Comparison of ENCODE assay signal across 8 mouse cellular contexts in genomic region chr13:9834146-9834679, GRCm38 (mm10).
DNase-seq lines count a peak whose midpoint lies in the region; ATAC-seq and TF ChIP-seq lines count a peak whose summit lies in the region.
"Not testable (repeated sequence)": the region's sequence is repeated elsewhere in the genome, so short reads cannot be mapped to it uniquely, and the experiment has no call there.

No protein-coding gene starts in this region.

- DNase-seq in 416B (ENCODE audit: low read depth) (peak; percentile 55), liver (peak; percentile 58)
- peak; percentile 82 for DNase-seq in brain, adult 2 months (ENCODE audit: low read depth, low spot score)
- DNase-seq in heart, postnatal 0 days (ENCODE audit: low spot score); midbrain, postnatal 0 days (ENCODE audit: low spot score): not testable (repeated sequence)
- peak; percentile 12 for DNase-seq in kidney, postnatal 0 days (ENCODE audit: low spot score)

- WGBS in embryonic facial prominence, embryonic 15.5 days, result 71% methylated on average over 33 of the region's 33 CpGs
- WGBS in heart, postnatal 0 days, result 68% methylated on average over 33 of the region's 33 CpGs
- WGBS in kidney, postnatal 0 days, result 73% methylated on average over 33 of the region's 33 CpGs
- 76% methylated on average over 32 of the region's 33 CpGs for WGBS in midbrain, postnatal 0 days
- 68% methylated on average over 33 of the region's 33 CpGs for WGBS in stomach, embryonic 15.5 days

- not testable (repeated sequence) for H3K9me3 ChIP-seq in embryonic facial prominence, embryonic 15.5 days (replicated peaks); heart, postnatal 0 days (replicated peaks; ENCODE audit: control insufficient read depth, low read length); kidney, postnatal 0 days (replicated peaks; ENCODE audit: low read length); midbrain, postnatal 0 days (ENCODE audit: low read length); stomach, embryonic 15.5 days

- not testable (repeated sequence) for H3K4me2 ChIP-seq in embryonic facial prominence, embryonic 15.5 days (replicated peaks); heart, postnatal 0 days (ENCODE audit: low read depth, low read length); kidney, postnatal 0 days (ENCODE audit: low read length); midbrain, postnatal 0 days (ENCODE audit: low read depth, low read length, poor library complexity, severe bottlenecking); stomach, embryonic 15.5 days

- H3K9ac ChIP-seq in embryonic facial prominence, embryonic 15.5 days; heart, postnatal 0 days (replicated peaks; ENCODE audit: low read depth, low read length); kidney, postnatal 0 days (ENCODE audit: low read depth, low read length); midbrain, postnatal 0 days (replicated peaks; ENCODE audit: low read length, poor library complexity, severe bottlenecking); stomach, embryonic 15.5 days: not testable (repeated sequence)

- not testable (repeated sequence) for H3K4me1 ChIP-seq in embryonic facial prominence, embryonic 15.5 days; heart, postnatal 0 days (ENCODE audit: control insufficient read depth, insufficient read depth); kidney, postnatal 0 days (replicated peaks; ENCODE audit: insufficient read depth, low read length); midbrain, postnatal 0 days (ENCODE audit: insufficient read depth, low read length); stomach, embryonic 15.5 days

- not testable (repeated sequence) for H3K27ac ChIP-seq in embryonic facial prominence, embryonic 15.5 days (replicated peaks); heart, postnatal 0 days (ENCODE audit: low read depth); kidney, postnatal 0 days; midbrain, postnatal 0 days (ENCODE audit: low read depth, low read length); stomach, embryonic 15.5 days

- not testable (repeated sequence) for TF ChIP-seq EP300 in heart, postnatal 0 days (IDR thresholded peaks at IDR 0.05; ENCODE audit: low read depth)

- not testable (repeated sequence) for TF ChIP-seq CTCF in heart, postnatal 0 days (IDR thresholded peaks at IDR 0.05; ENCODE audit: low read depth); kidney, postnatal 0 days (IDR thresholded peaks at IDR 0.05; ENCODE audit: low read depth); midbrain, postnatal 0 days (IDR thresholded peaks at IDR 0.05)

- not testable (repeated sequence) for H3K27me3 ChIP-seq in embryonic facial prominence, embryonic 15.5 days; heart, postnatal 0 days (ENCODE audit: control insufficient read depth, insufficient read depth, low read length); kidney, postnatal 0 days (ENCODE audit: insufficient read depth, low read length); midbrain, postnatal 0 days (ENCODE audit: insufficient read depth, low read length); stomach, embryonic 15.5 days (replicated peaks)

- not testable (repeated sequence) for H3K4me3 ChIP-seq in embryonic facial prominence, embryonic 15.5 days (replicated peaks); heart, postnatal 0 days (ENCODE audit: low read depth, low read length); kidney, postnatal 0 days (replicated peaks; ENCODE audit: low read depth, low read length); midbrain, postnatal 0 days (ENCODE audit: low read depth, low read length); stomach, embryonic 15.5 days (replicated peaks)

- peak; percentile 81 for ATAC-seq in embryonic facial prominence, embryonic 15.5 days (ENCODE audit: insufficient number of reproducible peaks, low FRiP score, low TSS enrichment, low read depth)
- peak; percentile 89 for ATAC-seq in heart, postnatal 0 days (ENCODE audit: insufficient read depth, low read depth)
- ATAC-seq in kidney, postnatal 0 days (replicated peaks; ENCODE audit: low FRiP score, low read depth), result peak; percentile 91
- peak; percentile 71; the same call in 1 of the 2 replicates for ATAC-seq in midbrain, postnatal 0 days (ENCODE audit: low FRiP score)
- ATAC-seq in stomach, embryonic 15.5 days (ENCODE audit: insufficient read depth, low FRiP score, low read depth), result peak; percentile 92

- H3K36me3 ChIP-seq in embryonic facial prominence, embryonic 15.5 days; heart, postnatal 0 days (replicated peaks; ENCODE audit: control insufficient read depth, insufficient read depth, low read length); kidney, postnatal 0 days (ENCODE audit: insufficient read depth, low read length); midbrain, postnatal 0 days (ENCODE audit: insufficient read depth, low read length); stomach, embryonic 15.5 days: not testable (repeated sequence)
